Mouse (Mus musculus): ENCODE results near the gene Spo11.
A peak's percentile ranks its signal among the peaks of the same experiment; 100 is the strongest.

The Spo11 gene

GRCm38 (mm10) chr2:173003737-173004136 is 26.2 kb downstream of the Spo11 start:
- no peak for DNase-seq (ENCODE audit: low spot score in 2 of 2)

- DNase-seq (ENCODE audit: low spot score in 2 of 2) = no peak
Observed at GRCm38 (mm10) chr2:173010220-173010717, 32.8 kb downstream of the Spo11 start.

- no peak for DNase-seq (ENCODE audit: low spot score in 2 of 2)
Observed at GRCm38 (mm10) chr2:173011440-173011839, 33.9 kb downstream of the Spo11 start.

GRCm38 (mm10) chr2:173014741-173015287 is 37.3 kb downstream of the Spo11 start:
- no peak for DNase-seq (ENCODE audit: low spot score in 2 of 2)

- no peak for DNase-seq (ENCODE audit: low spot score in 2 of 2)
Observed at GRCm38 (mm10) chr2:173017940-173018339, 40.4 kb downstream of the Spo11 start.

GRCm38 (mm10) chr2:173018618-173019017 is 41.1 kb downstream of the Spo11 start:
- no peak for DNase-seq (ENCODE audit: low spot score in 2 of 2)

GRCm38 (mm10) chr2:173019322-173019721 is 41.8 kb downstream of the Spo11 start:
- DNase-seq (ENCODE audit: low spot score in 2 of 2) = peak in 1 of 2 experiments; percentile 51

GRCm38 (mm10) chr2:173019790-173020189 is 42.3 kb downstream of the Spo11 start:
- DNase-seq (ENCODE audit: low spot score in 2 of 2) = peak; percentile 94 to 95

- no peak for DNase-seq (ENCODE audit: low spot score in 2 of 2)
Observed at GRCm38 (mm10) chr2:173020430-173020829, 42.9 kb downstream of the Spo11 start, which contains the start of gene Rbm38. TSS of gene Rbm38 (plus strand) at chr2:173020498.

- DNase-seq (ENCODE audit: low spot score in 2 of 2) = peak; percentile 94 to 97
Observed at GRCm38 (mm10) chr2:173021633-173022055, 44.1 kb downstream of the Spo11 start.

GRCm38 (mm10) chr2:173022056-173022681 is 44.7 kb downstream of the Spo11 start:
- peak; percentile 65 to 66 for DNase-seq (ENCODE audit: low spot score in 2 of 2)

- DNase-seq (ENCODE audit: low spot score in 2 of 2) = no peak
Observed at GRCm38 (mm10) chr2:173022813-173023212, 45.3 kb downstream of the Spo11 start.

GRCm38 (mm10) chr2:173023371-173023851 is 45.9 kb downstream of the Spo11 start:
- no peak for DNase-seq (ENCODE audit: low spot score in 2 of 2)

GRCm38 (mm10) chr2:173023966-173024365 is 46.5 kb downstream of the Spo11 start:
- DNase-seq (ENCODE audit: low spot score in 2 of 2) = no peak

GRCm38 (mm10) chr2:173024392-173024791 is 46.9 kb downstream of the Spo11 start:
- no peak for DNase-seq (ENCODE audit: low spot score in 2 of 2)

GRCm38 (mm10) chr2:173024938-173025337 is 47.4 kb downstream of the Spo11 start:
- no peak for DNase-seq (ENCODE audit: low spot score in 2 of 2)

GRCm38 (mm10) chr2:173026286-173026685 is 48.8 kb downstream of the Spo11 start:
- no peak for DNase-seq (ENCODE audit: low spot score in 2 of 2)

- peak; percentile 77 to 87 for DNase-seq (ENCODE audit: low spot score in 2 of 2)
Observed at GRCm38 (mm10) chr2:173026688-173027131, 49.2 kb downstream of the Spo11 start.

- DNase-seq (ENCODE audit: low spot score in 2 of 2) = peak in 1 of 2 experiments; percentile 46
Observed at GRCm38 (mm10) chr2:173027169-173027823, 49.8 kb downstream of the Spo11 start.

GRCm38 (mm10) chr2:173027824-173028495 is 50.5 kb downstream of the Spo11 start:
- DNase-seq (ENCODE audit: low spot score in 2 of 2) = no peak

GRCm38 (mm10) chr2:173028508-173029031 is 51.1 kb downstream of the Spo11 start:
- no peak for DNase-seq (ENCODE audit: low spot score in 2 of 2)

Data from thymus, postnatal 10 days (tissue).